Mouse (Mus musculus): Measurements from ENCODE around the gene Ric8b.

Ric8b gene

GRCm38 (mm10) chr10:85003190-85004026, 86.0 kb downstream of the Ric8b start:
- no peak for DNase-seq (ENCODE audit: low read depth in 1 of 2, low spot score in 2 of 2)

- DNase-seq (ENCODE audit: low read depth in 1 of 2, low spot score in 2 of 2), result no peak
Measured at GRCm38 (mm10) chr10:85006573-85007310, 89.3 kb downstream of the Ric8b start.

- DNase-seq (ENCODE audit: low read depth in 1 of 2, low spot score in 2 of 2), result no peak
Measured at GRCm38 (mm10) chr10:85007861-85008840, 90.7 kb downstream of the Ric8b start.

- DNase-seq (ENCODE audit: low read depth in 1 of 2, low spot score in 2 of 2), result no peak
Measured at GRCm38 (mm10) chr10:85011066-85011465, 93.7 kb downstream of the Ric8b start.

- DNase-seq (ENCODE audit: low read depth in 1 of 2, low spot score in 2 of 2), result no peak
Measured at GRCm38 (mm10) chr10:85013464-85013863, 96.0 kb downstream of the Ric8b start.

- DNase-seq (ENCODE audit: low read depth in 1 of 2, low spot score in 2 of 2), result no peak
Measured at GRCm38 (mm10) chr10:85013924-85014428, 96.6 kb downstream of the Ric8b start.

GRCm38 (mm10) chr10:85014456-85014976, 97.1 kb downstream of the Ric8b start:
- DNase-seq (ENCODE audit: low read depth in 1 of 2, low spot score in 2 of 2), result no peak

- DNase-seq (ENCODE audit: low read depth in 1 of 2, low spot score in 2 of 2), result no peak
Measured at GRCm38 (mm10) chr10:85022647-85023312, 105.4 kb downstream of the Ric8b start.

GRCm38 (mm10) chr10:85023313-85023666, 105.9 kb downstream of the Ric8b start:
- no peak for DNase-seq (ENCODE audit: low read depth in 1 of 2, low spot score in 2 of 2)

GRCm38 (mm10) chr10:85025799-85026424, 108.5 kb downstream of the Ric8b start:
- no peak for DNase-seq (ENCODE audit: low read depth in 1 of 2, low spot score in 2 of 2)

GRCm38 (mm10) chr10:85027619-85028175, 110.3 kb downstream of the Ric8b start:
- no peak for DNase-seq (ENCODE audit: low read depth in 1 of 2, low spot score in 2 of 2)

GRCm38 (mm10) chr10:85035131-85035725, 117.8 kb downstream of the Ric8b start:
- no peak for DNase-seq (ENCODE audit: low read depth in 1 of 2, low spot score in 2 of 2)

- DNase-seq (ENCODE audit: low read depth in 1 of 2, low spot score in 2 of 2), result no peak
Measured at GRCm38 (mm10) chr10:85038147-85038546, 120.7 kb downstream of the Ric8b start.

GRCm38 (mm10) chr10:85038852-85039251, 121.4 kb downstream of the Ric8b start:
- DNase-seq (ENCODE audit: low read depth in 1 of 2, low spot score in 2 of 2), result no peak

- no peak for DNase-seq (ENCODE audit: low read depth in 1 of 2, low spot score in 2 of 2)
Measured at GRCm38 (mm10) chr10:85044191-85044711, 126.8 kb downstream of the Ric8b start.

GRCm38 (mm10) chr10:85044732-85045720, 127.6 kb downstream of the Ric8b start:
- DNase-seq (ENCODE audit: low read depth in 1 of 2, low spot score in 2 of 2), result no peak

- DNase-seq (ENCODE audit: low read depth in 1 of 2, low spot score in 2 of 2), result no peak
Measured at GRCm38 (mm10) chr10:85046585-85046984, 129.2 kb downstream of the Ric8b start.

GRCm38 (mm10) chr10:85048008-85048407, 130.6 kb downstream of the Ric8b start:
- no peak for DNase-seq (ENCODE audit: low read depth in 1 of 2, low spot score in 2 of 2)
